Mouse (Mus musculus) liver, postnatal 0 days (tissue): Measurements from ENCODE around the gene Bad. TPM values are rescaled to one million over a fixed set of nuclear protein-coding genes. Genes with fewer than 3 reads are reported as not detected.
A peak's percentile ranks its signal among the peaks of the same experiment; 100 is the strongest.

Experiments used
- ATAC-seq: fragments of 200-750 bp; cut with Nextera tagmentation; 2 replicates; pipeline ENCODE4 v1.8.0; 2017; ENCODE audit warnings: mild to moderate bottlenecking, moderate library complexity
- DNase-seq: peaks from one replicate; pipeline ENCODE4 v3.0.0-alpha.2; 2016
- H3K27ac ChIP-seq: fragments of 300-500 bp; sonication (generic); 2 replicates; pipeline ENCODE4 v1.5.1; 2014; ENCODE audit warnings: antibody characterized with exemption, moderate library complexity, mild to moderate bottlenecking, low read depth
- H3K27me3 ChIP-seq: fragments of 300-500 bp; sonication (generic); 2 replicates; pipeline ENCODE4 v1.6.1; 2014; ENCODE audit warnings: low read length, control low read depth, mixed read lengths; ENCODE audit not compliant: insufficient read depth
- H3K36me3 ChIP-seq: fragments of 300-500 bp; sonication (generic); replicated peaks from 2 replicates; pipeline ENCODE4 v1.6.1; 2014; ENCODE audit warnings: mild to moderate bottlenecking, control low read depth, low read length, moderate library complexity, mixed read lengths; ENCODE audit not compliant: insufficient read depth
- H3K4me1 ChIP-seq: fragments of 300-500 bp; sonication (generic); 2 replicates; pipeline ENCODE4 v1.6.1; 2014; ENCODE audit warnings: antibody characterized with exemption, mild to moderate bottlenecking, control low read depth; ENCODE audit not compliant: insufficient read depth
- H3K4me2 ChIP-seq: fragments of 300-500 bp; sonication (generic); 2 replicates; pipeline ENCODE4 v1.6.1; 2014; ENCODE audit warnings: low read depth, mild to moderate bottlenecking, low read length, moderate library complexity, mixed read lengths
- H3K4me3 ChIP-seq: fragments of 300-500 bp; sonication (generic); 2 replicates; pipeline ENCODE4 v1.5.1; 2014; ENCODE audit warnings: low read depth, low read length
- H3K9ac ChIP-seq: fragments of 300-500 bp; sonication (generic); replicated peaks from 2 replicates; pipeline ENCODE4 v1.6.1; 2014; ENCODE audit warnings: mild to moderate bottlenecking, moderate library complexity
- H3K9me3 ChIP-seq: fragments of 300-500 bp; sonication (generic); 2 replicates; pipeline ENCODE4 v1.6.1; 2016; ENCODE audit warnings: mild to moderate bottlenecking, control low read depth, low read length, mixed read lengths
- CTCF ChIP-seq: sonication (generic); IDR thresholded peaks from 2 replicates; pipeline ENCODE4 v1.5.1; 2016; ENCODE audit warnings: antibody characterized with exemption, low read depth
- EP300 ChIP-seq: IDR thresholded peaks from 2 replicates; pipeline ENCODE4 v1.6.1; 2016; ENCODE audit warnings: antibody characterized with exemption, low read depth, mild to moderate bottlenecking
- WGBS: fragments of 180-500 bp; shearing (Covaris S2); extraction: QIAGEN DNeasy Blood & Tissue Kit; methylation state at CpG from one replicate; pipeline ENCODE4 v1.1.7; 2014; ENCODE audit not compliant: insufficient replicate concordance; 5-methylcytosine and 5-hydroxymethylcytosine counted together
- polyA plus RNA-seq: library from polyadenylated mRNA; unstranded; fragments of >200 nt; fragmentation: Nextera tagmentation; extraction: Ambion mirVana; gene quantifications from 2 replicates; pipeline ENCODE4 v1.2.1, GENCODE M21; 2015

Gene Bad
- polyA plus RNA-seq, 1 experiment from 2014 or later: 30.6 TPM

DNA sequence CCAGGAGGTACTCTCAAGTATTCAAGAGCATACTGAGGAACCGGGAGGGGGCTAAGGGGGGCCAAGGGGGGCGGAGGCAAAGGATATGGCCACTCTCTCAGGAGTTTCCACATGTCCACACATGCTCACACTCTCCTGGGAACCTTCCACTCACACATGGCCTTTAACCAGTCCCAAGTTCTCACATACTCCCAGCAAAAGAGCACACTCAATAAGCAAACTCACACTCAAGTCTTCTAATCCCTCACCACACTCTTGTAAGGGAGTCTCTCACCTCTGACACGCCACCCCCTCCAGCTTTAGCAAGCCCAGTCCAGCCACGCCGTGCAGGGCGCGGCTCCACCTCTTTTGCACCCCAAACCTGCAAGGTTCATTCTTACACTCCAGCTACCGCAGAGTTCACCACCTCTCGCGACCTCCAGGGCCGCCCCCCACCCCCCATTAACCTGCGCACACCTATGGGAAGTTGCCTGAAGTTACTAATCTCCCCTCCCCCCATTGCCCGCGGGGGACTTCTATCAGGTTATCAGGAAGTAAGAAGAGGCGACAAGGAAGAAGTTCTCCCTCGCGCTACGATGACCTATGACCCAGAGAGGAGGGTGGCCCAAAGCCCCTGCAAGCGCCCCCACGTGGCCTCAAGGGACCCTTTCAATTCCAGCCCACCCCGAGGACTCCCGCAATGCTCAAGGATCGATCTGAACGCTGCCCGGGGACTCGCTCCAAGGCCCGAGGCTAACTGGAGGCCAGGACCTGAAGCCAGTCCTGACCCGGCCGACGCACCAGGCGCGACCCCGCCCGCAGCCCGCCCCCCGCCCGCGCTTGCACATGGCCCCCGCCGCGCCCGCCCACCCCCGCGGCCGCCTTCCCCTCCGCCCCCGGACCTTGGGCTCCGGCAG is 20.7 kb upstream of the Bad start:
- H3K9me3 ChIP-seq: no peaks in the 10 kb centered on the region
- H3K9ac ChIP-seq: peak overlapping the region; percentile 79
- peaks cover 20% of the 10 kb centered on the region for H3K27me3 ChIP-seq
- ATAC-seq (peak; percentile 16), DNase-seq (peak; percentile 65)
- peak overlapping the region; percentile 92 for H3K27ac ChIP-seq
- peaks cover 40% of the 10 kb centered on the region for H3K4me1 ChIP-seq
- H3K4me2 ChIP-seq: peak overlapping the region; percentile 94
- WGBS: 1% methylated on average over 48 of the region's 48 CpGs
- H3K36me3 ChIP-seq: peaks cover 12% of the 10 kb centered on the region
- TF ChIP-seq EP300: no peak
- TF ChIP-seq CTCF: peak; percentile 31; the same call in 1 of the 2 replicates
- peak overlapping the region; percentile 71 for H3K4me3 ChIP-seq

GRCm38 (mm10) chr19:6921647-6922567 is 19.8 kb upstream of the Bad start, which contains the start of gene Esrra:
Gene Esrra, minus strand, starts transcription at chr19:6921813.
- Histone ChIP-seq H3K27me3 (peaks cover 29% of the 10 kb centered on the region), H3K4me2 (peak within 1 kb of the TSS; percentile 94), H3K9ac (peak within 1 kb of the TSS; percentile 79), H3K36me3 (peaks cover 12% of the 10 kb centered on the region), H3K27ac (peak within 1 kb of the TSS; percentile 92), H3K9me3 (no peaks in the 10 kb centered on the region), H3K4me3 (peak within 1 kb of the TSS; percentile 71), H3K4me1 (peaks cover 42% of the 10 kb centered on the region)
- DNase-seq (peak; percentile 100), ATAC-seq (peak; percentile 93)
- 0 out of 2 replicates have a peak, but pooled peaks have one; percentile 22 for TF ChIP-seq EP300
- no peak for TF ChIP-seq CTCF
- under 1% methylated on average over 64 of the region's 66 CpGs for WGBS

- 60% methylated on average over 6 of the region's 6 CpGs for WGBS
These were observed 18.5 kb upstream of the Bad start for GRCm38 (mm10) chr19:6922901-6923735.

GRCm38 (mm10) chr19:6924461-6925306 is 17.0 kb upstream of the Bad start:
- ATAC-seq (no peak), DNase-seq (peak; percentile 85)
- Histone ChIP-seq H3K27me3 (peaks cover 47% of the 10 kb centered on the region), H3K4me2 (peak overlapping the region; percentile 38), H3K4me3 (0 out of 2 replicates have a peak overlapping the region, but pooled peaks have one; percentile 6), H3K9me3 (no peaks in the 10 kb centered on the region), H3K9ac (no peak overlapping the region), H3K4me1 (peaks cover 34% of the 10 kb centered on the region), H3K36me3 (0 out of 2 replicates have a peak, but pooled peaks cover 2% of the 10 kb centered on the region), H3K27ac (no peak overlapping the region)
- WGBS: 3% methylated on average over 39 of the region's 39 CpGs
- TF ChIP-seq EP300: no peak
- TF ChIP-seq CTCF: peak; percentile 84

More at GRCm38 (mm10) chr19:6922901-6923735, 18.5 kb upstream of the Bad start:
- TF ChIP-seq EP300 (no peak), CTCF (no peak)
- Histone ChIP-seq H3K4me1 (peaks cover 42% of the 10 kb centered on the region), H3K9me3 (no peaks in the 10 kb centered on the region), H3K4me2 (peak overlapping the region; percentile 89), H3K4me3 (0 out of 2 replicates have a peak overlapping the region, but pooled peaks have one; percentile 71), H3K27ac (peak overlapping the region; percentile 71; the same call in 1 of the 2 replicates), H3K9ac (peak overlapping the region; percentile 58), H3K36me3 (peaks cover 12% of the 10 kb centered on the region), H3K27me3 (peaks cover 41% of the 10 kb centered on the region)
- no peak for DNase-seq
- no peak for ATAC-seq

DNA sequence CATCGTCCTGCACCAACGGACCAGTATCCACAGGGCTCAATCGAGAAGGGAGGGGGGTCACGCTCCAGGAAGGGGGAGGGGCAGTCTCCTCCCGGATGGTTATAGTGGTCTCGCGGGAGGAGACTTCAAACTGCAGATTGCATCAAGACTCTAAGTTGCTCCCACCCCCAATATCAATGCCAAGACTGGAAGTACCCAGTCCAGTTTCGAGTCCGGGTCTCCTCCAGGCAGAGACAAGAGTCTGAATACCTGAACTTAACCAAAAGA is 16.4 kb upstream of the Bad start, which contains the start of gene Catsperz:
Gene Catsperz (minus strand): TSS at position 74 of the 267 bp plus-strand sequence.
- WGBS: 7% methylated on average over 9 of the region's 9 CpGs
- TF ChIP-seq CTCF: no peak
- no peak for TF ChIP-seq EP300
- Histone ChIP-seq H3K9me3 (no peaks in the 10 kb centered on the region), H3K27me3 (peaks cover 51% of the 10 kb centered on the region), H3K36me3 (no peaks in the 10 kb centered on the region), H3K4me1 (peaks cover 28% of the 10 kb centered on the region), H3K9ac (no peak within 1 kb of the TSS), H3K27ac (no peak within 1 kb of the TSS), H3K4me2 (peak within 1 kb of the TSS; percentile 38), H3K4me3 (peak within 1 kb of the TSS; percentile 6)
- DNase-seq: no peak
- no peak for ATAC-seq
